Mouse (Mus musculus) left cerebral cortex, adult 2 months (tissue): ENCODE measurements around the gene Pctp. TPM values are rescaled to one million over a fixed set of nuclear protein-coding genes. Genes with fewer than 3 reads are reported as not detected.
A peak's percentile ranks its signal among the peaks of the same experiment; 100 is the strongest.

ENCODE experiments used
- DNase-seq, 2 experiments: peaks; one replicate each; pipeline ENCODE4 v3.0.0; 2021 to 2022; ENCODE audit warnings: low spot score in 2 of 2, mixed read lengths in 1 of 2; ENCODE audit errors: extremely low spot score in 1 of 2
- H3K27ac ChIP-seq: fragments of 200-600 bp; 2 replicates; pipeline ENCODE4 v1.8.1; 2022
- H3K4me3 ChIP-seq: fragments of 200-600 bp; 2 replicates; pipeline ENCODE4 v1.8.1; 2022
- CTCF ChIP-seq: fragments of 200-600 bp; IDR thresholded peaks from 2 replicates; pipeline ENCODE4 v1.8.1; 2022; ENCODE audit warnings: antibody characterized with exemption, mild to moderate bottlenecking, moderate library complexity
- intact Hi-C: fragments of 180-260 bp; cut with DNase I; formaldehyde crosslinking; loops from one replicate; pipeline ENCODE4 v1.15.1; 2025
- long read RNA-seq, 2 experiments: library from polyadenylated mRNA; stranded (forward); transcript quantifications; one replicate each; pipeline ENCODE4 v2.0.0; 2021; ENCODE audit warnings: borderline mapping rate in 2 of 2
- total RNA-seq, 2 experiments: library from RNA; stranded (reverse); gene quantifications; 2 replicates each; pipeline ENCODE4 v1.2.3; 2021

The Pctp gene
- 1 to 10 TPM; 1.1 to 1.3 TPM for total RNA-seq
- long read RNA-seq, experiment 1, result 0 reads
- long read RNA-seq, experiment 2, partial matches to known transcripts, result 2 of 2 reads
- long read RNA-seq, experiment 2, other reads (novel, unspliced or antisense), result 0 of 2 reads

GRCm38 (mm10) chr11:90002231-90002986 is at the start of gene Pctp:
Gene Pctp, minus strand, starts transcription at chr11:90002894.
- DNase-seq, result peak; percentile 23 to 37
- peak within 1 kb of the TSS; percentile 40 for H3K4me3 ChIP-seq
- no peak within 1 kb of the TSS for H3K27ac ChIP-seq
- no peak for TF ChIP-seq CTCF
- intact Hi-C loops, result no loop called here

GRCm38 (mm10) chr11:90050016-90050415 is 47.3 kb upstream of the Pctp start:
- TF ChIP-seq CTCF, result no peak
- H3K27ac ChIP-seq, result no peak overlapping the region
- H3K4me3 ChIP-seq, result no peak overlapping the region
- DNase-seq, result no peak
- intact Hi-C loops, result no loop called here

GRCm38 (mm10) chr11:90047271-90047670 is 44.6 kb upstream of the Pctp start:
- Histone ChIP-seq H3K4me3 (no peak overlapping the region), H3K27ac (no peak overlapping the region)
- TF ChIP-seq CTCF, result no peak
- DNase-seq, result no peak
- intact Hi-C loops, result no loop called here

DNA sequence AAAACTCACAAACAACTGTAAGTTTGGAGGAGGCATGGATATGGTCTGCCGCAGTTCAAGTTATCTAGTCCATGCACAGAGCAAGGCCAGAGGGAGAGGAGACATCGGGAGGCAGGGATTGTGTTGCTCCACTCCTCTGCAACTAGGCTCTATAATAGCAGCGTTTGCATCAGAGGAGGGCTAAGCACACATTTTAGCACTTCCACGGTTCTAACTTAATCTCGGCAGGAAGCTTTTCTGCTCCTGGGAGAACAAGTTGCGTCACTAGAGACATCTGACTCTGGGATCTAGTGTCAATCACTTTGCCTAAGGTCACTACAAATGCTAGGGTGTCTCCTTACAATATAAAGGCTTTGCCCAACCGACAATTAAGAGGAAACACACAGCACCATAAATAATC is 43.5 kb upstream of the Pctp start:
- DNase-seq, result no peak
- Histone ChIP-seq H3K4me3 (no peak overlapping the region), H3K27ac (no peak overlapping the region)
- no peak for TF ChIP-seq CTCF
- intact Hi-C loops, result no loop called here

DNA sequence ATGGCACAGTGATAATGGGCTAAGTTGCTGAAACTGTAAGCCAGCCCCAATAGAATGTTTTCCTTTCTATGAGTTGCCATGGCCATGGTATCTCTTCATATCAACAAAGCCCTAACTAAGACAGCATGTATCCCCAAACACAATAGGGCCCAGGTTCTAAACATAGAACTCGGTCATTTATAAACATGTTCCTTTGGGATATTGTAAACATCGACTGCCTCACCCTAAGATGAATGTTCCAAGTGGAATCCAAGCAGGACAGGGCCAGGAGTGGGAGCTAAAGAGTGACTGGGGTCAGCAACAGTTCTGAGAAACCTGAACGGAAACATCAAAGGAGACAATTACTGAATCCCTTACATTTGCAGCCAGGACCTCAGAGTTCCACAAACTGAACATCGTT is 41.8 kb upstream of the Pctp start:
- intact Hi-C loops, result no loop called here
- DNase-seq, result no peak

GRCm38 (mm10) chr11:90038022-90038421 is 35.3 kb upstream of the Pctp start:
- intact Hi-C loops, result loop anchor here (1.0 kb wide), 1 partner anchor 131 kb away; no protein-coding TSS in a partner anchor

More for the DNA sequence above, 41.8 kb upstream of the Pctp start:
- Histone ChIP-seq H3K4me3 (no peak overlapping the region), H3K27ac (no peak overlapping the region)
- TF ChIP-seq CTCF, result no peak

GRCm38 (mm10) chr11:90036416-90036815 is 33.7 kb upstream of the Pctp start:
- no peak overlapping the region for H3K27ac ChIP-seq
- intact Hi-C loops, result no loop called here
- DNase-seq, result no peak
- TF ChIP-seq CTCF, result peak; percentile 30
- H3K4me3 ChIP-seq, result no peak overlapping the region

More at GRCm38 (mm10) chr11:90038022-90038421, 35.3 kb upstream of the Pctp start:
- Histone ChIP-seq H3K4me3 (no peak overlapping the region), H3K27ac (no peak overlapping the region)
- peak; percentile 70 for TF ChIP-seq CTCF
- DNase-seq, result peak; percentile 21 to 46

DNA sequence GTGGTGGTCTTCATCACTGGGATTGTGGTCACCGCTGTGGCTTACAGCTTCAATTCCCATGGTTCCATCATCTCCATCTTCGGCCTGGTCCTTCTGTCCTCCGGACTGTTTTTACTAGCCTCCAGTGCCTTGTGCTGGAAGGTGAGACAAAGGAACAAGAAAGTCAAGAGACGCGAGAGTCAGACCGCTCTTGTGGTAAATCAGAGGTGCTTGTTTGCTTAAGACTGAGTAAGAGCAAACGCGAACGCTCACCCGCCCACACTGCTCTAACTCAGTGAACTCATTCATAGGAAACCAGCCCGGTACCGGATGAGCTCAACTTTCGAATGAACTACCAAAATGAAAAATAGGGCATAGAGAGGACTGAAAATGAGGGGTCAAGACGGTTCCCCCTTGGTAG is 32.8 kb upstream of the Pctp start:
- Histone ChIP-seq H3K27ac (no peak overlapping the region), H3K4me3 (no peak overlapping the region)
- intact Hi-C loops, result no loop called here
- no peak for DNase-seq
- no peak for TF ChIP-seq CTCF

DNA sequence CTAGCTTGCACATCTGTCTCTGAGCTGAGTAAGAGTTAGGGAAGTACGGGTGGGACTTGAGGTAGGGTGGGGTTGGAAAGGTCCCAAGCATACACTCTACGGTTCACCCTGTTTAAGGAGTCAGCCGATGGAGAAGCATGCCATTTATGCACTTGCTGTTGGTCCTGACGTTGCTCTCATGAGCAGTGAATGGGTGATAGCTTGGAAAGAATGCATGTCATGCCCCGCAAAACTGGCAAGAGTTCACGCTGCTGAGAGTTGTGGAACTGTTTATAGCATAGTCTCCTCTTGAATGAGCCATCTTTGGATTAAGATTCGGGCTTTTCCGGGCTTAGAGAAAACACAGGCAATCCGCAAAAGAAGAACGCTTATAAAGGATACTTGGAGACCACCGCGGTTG is 32.0 kb upstream of the Pctp start:
- no peak for DNase-seq
- TF ChIP-seq CTCF, result no peak
- Histone ChIP-seq H3K27ac (no peak overlapping the region), H3K4me3 (no peak overlapping the region)
- intact Hi-C loops, result no loop called here

DNA sequence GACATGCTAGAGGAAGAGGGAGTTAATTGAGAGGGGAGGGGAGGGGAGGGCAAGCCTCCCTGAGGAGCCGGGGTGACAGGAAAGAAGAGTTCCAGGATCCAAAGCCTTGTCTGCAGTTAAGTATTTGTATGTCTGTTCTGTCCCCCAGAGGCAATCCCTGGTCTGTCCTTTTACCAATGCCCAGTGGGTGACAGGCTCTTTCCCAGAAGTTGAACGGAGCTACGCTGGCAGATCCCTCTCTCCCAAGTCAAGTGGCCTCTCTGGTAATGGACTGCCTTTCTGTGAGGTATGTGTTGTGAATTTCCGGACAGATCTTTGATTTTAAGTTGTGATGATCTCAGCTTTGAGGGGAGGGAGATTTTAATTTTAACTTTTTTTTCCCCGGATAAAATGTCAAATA is 30.7 kb upstream of the Pctp start:
- no peak for TF ChIP-seq CTCF
- DNase-seq, result no peak
- H3K4me3 ChIP-seq, result peak overlapping the region; percentile 3; the same call in 1 of the 2 replicates
- no peak overlapping the region for H3K27ac ChIP-seq
- intact Hi-C loops, result no loop called here

- DNase-seq, result no peak
- no peak for TF ChIP-seq CTCF
- intact Hi-C loops, result no loop called here
- Histone ChIP-seq H3K4me3 (peak overlapping the region; percentile 43; the same call in 1 of the 2 replicates), H3K27ac (no peak overlapping the region)
Observed at GRCm38 (mm10) chr11:90032807-90033206, 30.1 kb upstream of the Pctp start.

- peak overlapping the region; percentile 32; the same call in 1 of the 2 replicates for H3K27ac ChIP-seq
- no peak for DNase-seq
- no peak for TF ChIP-seq CTCF
- intact Hi-C loops, result no loop called here
- H3K4me3 ChIP-seq, result peak overlapping the region; percentile 43
Observed at GRCm38 (mm10) chr11:90031076-90031475, 28.4 kb upstream of the Pctp start.

- peak overlapping the region; percentile 32; the same call in 1 of the 2 replicates for H3K27ac ChIP-seq
- peak in 1 of 2 experiments; percentile 24 for DNase-seq
- no peak for TF ChIP-seq CTCF
- H3K4me3 ChIP-seq, result peak overlapping the region; percentile 43
- intact Hi-C loops, result no loop called here
Observed at GRCm38 (mm10) chr11:90030557-90030956, 27.9 kb upstream of the Pctp start.
